Mouse (Mus musculus): ENCODE data around the gene Zfp574. TPM values are rescaled to one million over a fixed set of nuclear protein-coding genes. Genes with fewer than 3 reads are reported as not detected.

Gene Zfp574
- polyA plus RNA-seq, 2 experiments = 28.0 to 33.3 TPM

DNA sequence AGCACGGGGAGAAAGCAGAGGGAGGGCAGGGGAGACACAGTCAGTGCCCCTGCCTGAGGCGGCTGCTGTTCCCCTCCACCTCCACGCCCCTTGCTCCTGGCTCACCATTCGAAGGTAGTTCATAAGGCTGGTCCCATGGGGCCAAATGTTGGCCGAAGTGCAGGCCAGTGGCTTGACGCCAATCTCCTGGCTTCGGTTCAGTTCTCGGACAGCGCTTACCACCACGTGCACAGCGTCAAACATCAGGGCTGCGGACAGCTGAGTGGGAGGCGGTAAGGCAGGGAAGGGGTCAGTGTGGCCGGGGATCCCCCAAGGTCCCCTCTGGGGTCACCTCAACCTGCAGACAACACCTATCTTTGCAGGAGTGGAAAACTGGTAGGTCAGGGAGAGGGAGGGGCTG is 13.5 kb upstream of the Zfp574 start:
- ATAC-seq (ENCODE audit: low FRiP score, low read depth) (no peak), DNase-seq (ENCODE audit: low spot score) (no peak)
- Histone ChIP-seq H3K27ac (replicated peaks; ENCODE audit: low read depth, low read length) (no peak overlapping the region), H3K4me3 (replicated peaks; ENCODE audit: low read length) (no peak overlapping the region), H3K9me3 (ENCODE audit: control insufficient read depth, low read length) (no peaks in the 10 kb centered on the region), H3K4me2 (replicated peaks; ENCODE audit: low read depth, low read length, severe bottlenecking) (no peak overlapping the region), H3K36me3 (ENCODE audit: control insufficient read depth, insufficient read depth, low read length) (peaks cover 92% of the 10 kb centered on the region), H3K9ac (ENCODE audit: low read depth, low read length, severe bottlenecking) (no peak overlapping the region), H3K4me1 (ENCODE audit: control insufficient read depth, insufficient read depth, low read length) (no peaks in the 10 kb centered on the region), H3K27me3 (ENCODE audit: control insufficient read depth, insufficient read depth, low read length) (no peaks in the 10 kb centered on the region)
- 95% methylated on average over 14 of the region's 14 CpGs for WGBS
- no peak for TF ChIP-seq POLR2A (IDR thresholded peaks at IDR 0.05; ENCODE audit: borderline replicate concordance, extremely low read depth, insufficient read depth, insufficient read length)

DNA sequence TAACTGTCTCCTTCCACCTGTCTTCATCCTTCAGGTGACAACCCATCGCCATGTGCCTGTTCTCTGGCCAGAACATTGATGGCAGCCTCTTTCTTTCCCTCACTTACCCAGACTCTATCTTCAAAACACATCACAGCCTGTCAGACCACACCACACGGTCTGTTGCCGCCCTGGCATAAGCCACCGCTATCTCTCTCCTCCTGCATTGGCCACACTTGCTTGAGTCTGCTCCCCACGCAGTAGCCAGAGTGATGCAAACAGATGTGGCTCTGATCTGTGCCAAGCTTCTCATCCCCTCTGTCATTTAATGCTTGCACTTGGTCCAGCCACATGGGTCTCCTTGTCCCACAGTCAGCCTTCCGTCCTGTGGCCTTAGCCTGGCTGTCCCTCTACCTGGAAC is 9.0 kb upstream of the Zfp574 start:
- Histone ChIP-seq H3K4me2 (replicated peaks; ENCODE audit: low read depth, low read length, severe bottlenecking) (no peak overlapping the region), H3K4me1 (ENCODE audit: control insufficient read depth, insufficient read depth, low read length) (no peaks in the 10 kb centered on the region), H3K4me3 (replicated peaks; ENCODE audit: low read length) (no peak overlapping the region), H3K9ac (ENCODE audit: low read depth, low read length, severe bottlenecking) (no peak overlapping the region), H3K27ac (replicated peaks; ENCODE audit: low read depth, low read length) (no peak overlapping the region), H3K36me3 (ENCODE audit: control insufficient read depth, insufficient read depth, low read length) (peaks cover 90% of the 10 kb centered on the region), H3K27me3 (ENCODE audit: control insufficient read depth, insufficient read depth, low read length) (no peaks in the 10 kb centered on the region), H3K9me3 (ENCODE audit: control insufficient read depth, low read length) (no peaks in the 10 kb centered on the region)
- TF ChIP-seq POLR2A (IDR thresholded peaks at IDR 0.05; ENCODE audit: borderline replicate concordance, extremely low read depth, insufficient read depth, insufficient read length) = no peak
- WGBS = 95% methylated on average over 6 of the region's 6 CpGs
- DNase-seq (ENCODE audit: low spot score) (no peak), ATAC-seq (ENCODE audit: low FRiP score, low read depth) (no peak)

DNA sequence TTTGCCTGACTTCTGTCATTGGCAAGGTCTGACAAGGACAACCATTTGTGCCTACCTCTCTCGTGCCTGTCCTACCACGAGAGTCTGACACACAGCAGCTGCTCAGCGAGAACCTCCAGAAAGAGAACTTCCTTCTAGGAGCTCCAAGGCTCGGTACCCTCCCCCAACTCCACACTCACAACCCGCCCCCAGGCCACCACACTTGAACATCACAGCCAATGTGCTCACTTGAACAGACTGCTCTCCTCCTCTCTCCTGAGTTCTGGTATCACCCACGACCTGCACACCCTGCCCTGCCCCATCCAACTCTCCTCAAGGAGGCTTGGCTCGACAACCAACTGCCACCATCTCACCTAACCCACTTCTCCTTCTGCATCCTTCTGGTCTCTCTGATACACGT is 8.5 kb upstream of the Zfp574 start:
- DNase-seq (ENCODE audit: low spot score) = no peak
- Histone ChIP-seq H3K4me2 (replicated peaks; ENCODE audit: low read depth, low read length, severe bottlenecking) (no peak overlapping the region), H3K4me1 (ENCODE audit: control insufficient read depth, insufficient read depth, low read length) (no peaks in the 10 kb centered on the region), H3K4me3 (replicated peaks; ENCODE audit: low read length) (no peak overlapping the region), H3K27me3 (ENCODE audit: control insufficient read depth, insufficient read depth, low read length) (no peaks in the 10 kb centered on the region), H3K9ac (ENCODE audit: low read depth, low read length, severe bottlenecking) (no peak overlapping the region), H3K9me3 (ENCODE audit: control insufficient read depth, low read length) (no peaks in the 10 kb centered on the region), H3K36me3 (ENCODE audit: control insufficient read depth, insufficient read depth, low read length) (peaks cover 89% of the 10 kb centered on the region), H3K27ac (replicated peaks; ENCODE audit: low read depth, low read length) (no peak overlapping the region)
- WGBS = 85% methylated on average over 8 of the region's 8 CpGs
- ATAC-seq (ENCODE audit: low FRiP score, low read depth) = no peak
- TF ChIP-seq POLR2A (IDR thresholded peaks at IDR 0.05; ENCODE audit: borderline replicate concordance, extremely low read depth, insufficient read depth, insufficient read length) = no peak

DNA sequence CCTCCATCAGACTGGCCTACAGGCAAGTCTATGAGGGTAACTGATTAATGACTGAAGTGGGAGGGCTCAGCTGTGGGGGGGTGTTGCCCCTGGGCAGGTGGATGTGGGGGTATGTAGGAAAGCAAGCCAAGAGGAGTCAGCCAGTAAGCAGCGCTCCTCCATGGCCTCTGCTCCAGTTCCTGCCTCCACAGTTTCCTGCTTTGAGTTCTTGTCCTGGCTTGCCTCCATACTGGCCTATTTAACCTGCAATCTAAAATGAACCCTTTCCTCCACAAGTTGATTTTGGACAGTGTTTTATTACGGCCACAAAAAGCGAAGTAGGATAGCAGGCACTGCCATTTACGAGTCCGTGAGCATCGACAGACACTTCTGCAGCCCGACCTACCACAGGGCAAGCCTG is 5.0 kb upstream of the Zfp574 start:
- Histone ChIP-seq H3K4me2 (replicated peaks; ENCODE audit: low read depth, low read length, severe bottlenecking) (no peak overlapping the region), H3K4me3 (replicated peaks; ENCODE audit: low read length) (no peak overlapping the region), H3K9me3 (ENCODE audit: control insufficient read depth, low read length) (no peaks in the 10 kb centered on the region), H3K9ac (ENCODE audit: low read depth, low read length, severe bottlenecking) (no peak overlapping the region), H3K27ac (replicated peaks; ENCODE audit: low read depth, low read length) (no peak overlapping the region), H3K4me1 (ENCODE audit: control insufficient read depth, insufficient read depth, low read length) (peaks cover 22% of the 10 kb centered on the region), H3K27me3 (ENCODE audit: control insufficient read depth, insufficient read depth, low read length) (no peaks in the 10 kb centered on the region), H3K36me3 (ENCODE audit: control insufficient read depth, insufficient read depth, low read length) (peaks cover 65% of the 10 kb centered on the region)
- no peak for DNase-seq (ENCODE audit: low spot score)
- WGBS = 76% methylated on average over 7 of the region's 7 CpGs
- TF ChIP-seq POLR2A (IDR thresholded peaks at IDR 0.05; ENCODE audit: borderline replicate concordance, extremely low read depth, insufficient read depth, insufficient read length) = no peak
- ATAC-seq (ENCODE audit: low FRiP score, low read depth) = no peak

DNA sequence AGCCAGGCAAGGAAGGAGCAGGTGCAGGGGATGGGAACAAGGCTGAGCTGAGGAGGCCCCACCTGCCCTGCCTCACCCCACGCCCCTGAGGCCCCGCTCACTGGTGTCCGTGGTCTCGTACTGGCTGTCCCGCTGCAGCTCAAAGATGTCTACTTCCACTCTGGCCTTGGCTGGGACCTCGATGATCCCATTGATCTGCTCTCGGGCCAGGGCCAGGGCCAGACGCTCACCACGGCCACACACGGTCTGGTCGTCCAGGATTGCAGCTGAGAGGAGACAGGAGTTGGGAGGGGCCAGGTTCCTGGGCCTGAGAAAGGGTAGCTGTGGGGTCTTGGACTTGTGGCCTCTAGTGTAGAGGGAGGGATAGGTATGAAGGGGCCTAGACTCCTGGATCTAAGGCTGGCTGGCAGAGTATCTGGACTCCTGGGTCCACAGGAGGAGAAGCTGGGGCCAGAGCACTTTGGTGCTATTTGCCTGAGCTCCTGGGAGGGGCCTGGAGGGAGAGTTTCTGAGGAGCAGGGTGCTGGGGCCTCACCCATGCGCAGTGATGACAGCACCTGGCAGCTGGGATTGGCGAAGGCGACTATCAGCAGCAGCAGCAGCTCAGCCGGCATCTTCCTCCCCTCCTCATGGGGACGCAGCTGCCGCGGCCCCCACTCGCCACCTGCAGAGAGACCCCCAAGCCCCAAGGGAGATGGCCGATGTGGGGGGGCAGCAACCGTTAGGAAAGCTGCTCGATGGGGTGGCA is 4.3 kb upstream of the Zfp574 start:
- H3K4me2 ChIP-seq (replicated peaks; ENCODE audit: low read depth, low read length, severe bottlenecking) = no peak overlapping the region
- 85% methylated on average over 22 of the region's 22 CpGs for WGBS
- H3K36me3 ChIP-seq (ENCODE audit: control insufficient read depth, insufficient read depth, low read length) = peaks cover 58% of the 10 kb centered on the region
- peaks cover 23% of the 10 kb centered on the region for H3K4me1 ChIP-seq (ENCODE audit: control insufficient read depth, insufficient read depth, low read length)
- H3K9me3 ChIP-seq (ENCODE audit: control insufficient read depth, low read length) = no peaks in the 10 kb centered on the region
- DNase-seq (ENCODE audit: low spot score) (no peak), ATAC-seq (ENCODE audit: low FRiP score, low read depth) (no peak)
- no peak overlapping the region for H3K9ac ChIP-seq (ENCODE audit: low read depth, low read length, severe bottlenecking)
- H3K27ac ChIP-seq (replicated peaks; ENCODE audit: low read depth, low read length) = no peak overlapping the region
- TF ChIP-seq POLR2A (IDR thresholded peaks at IDR 0.05; ENCODE audit: borderline replicate concordance, extremely low read depth, insufficient read depth, insufficient read length) = no peak
- no peak overlapping the region for H3K4me3 ChIP-seq (replicated peaks; ENCODE audit: low read length)
- H3K27me3 ChIP-seq (ENCODE audit: control insufficient read depth, insufficient read depth, low read length) = no peaks in the 10 kb centered on the region
